Mouse (Mus musculus) liver, adult 2 months (tissue): ENCODE measurements around the gene Klf1.

Experiments
- CTCF ChIP-seq: fragments of 200-500 bp; IDR thresholded peaks from 2 replicates; pipeline ENCODE4 v1.5.1; 2011; ENCODE audit warnings: low read depth, low read length, control low read depth
- POLR2A ChIP-seq: fragments of 200-500 bp; IDR thresholded peaks from 2 replicates; pipeline ENCODE4 v1.6.1; 2011; ENCODE audit warnings: low read length, control low read depth; ENCODE audit not compliant: insufficient read depth; ENCODE audit errors: extremely low read depth

DNA sequence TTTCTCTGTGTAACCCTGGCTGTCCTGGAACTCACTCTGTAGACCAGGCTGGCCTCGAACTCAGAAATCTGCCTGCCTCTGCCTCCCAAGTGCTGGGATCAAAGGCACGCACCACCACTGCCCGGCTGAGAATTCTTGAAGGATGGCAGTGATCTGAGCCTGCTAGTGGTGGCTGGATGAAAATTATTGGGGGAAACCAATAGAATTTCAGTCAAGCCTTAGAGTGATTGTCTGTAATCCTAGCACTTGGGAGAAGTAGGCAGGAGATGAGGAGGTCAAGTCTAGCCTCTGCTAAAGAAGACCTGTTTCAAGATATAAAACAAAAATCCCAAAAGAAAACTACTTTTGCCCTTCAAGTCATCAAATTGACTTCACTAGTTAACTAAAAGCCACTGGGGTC is 45.3 kb upstream of the Klf1 start:
- TF ChIP-seq CTCF (no peak), POLR2A (no peak)
